Mouse (Mus musculus): Measurements from ENCODE around the gene Trpv2. TPM values are rescaled to one million over a fixed set of nuclear protein-coding genes. Genes with fewer than 3 reads are reported as not detected.

The Trpv2 gene
- polyA plus RNA-seq, 1 experiment from 2014 or later = 6.0 TPM

- Histone ChIP-seq H3K9ac (ENCODE audit: low read depth, low read length) (no peak overlapping the region), H3K27me3 (replicated peaks; ENCODE audit: control insufficient read depth, insufficient read depth, low read length) (no peaks in the 10 kb centered on the region), H3K4me3 (ENCODE audit: low read depth, low read length) (no peak overlapping the region), H3K4me1 (replicated peaks; ENCODE audit: control insufficient read depth, insufficient read depth, low read length) (peaks cover 10% of the 10 kb centered on the region; the same call in 1 of the 2 replicates), H3K4me2 (replicated peaks; ENCODE audit: low read depth) (no peak overlapping the region), H3K36me3 (ENCODE audit: control insufficient read depth, insufficient read depth) (peaks cover 11% of the 10 kb centered on the region; the same call in 1 of the 2 replicates), H3K9me3 (ENCODE audit: control insufficient read depth) (no peaks in the 10 kb centered on the region), H3K27ac (ENCODE audit: low read depth, low read length) (no peak overlapping the region)
- no peak for TF ChIP-seq CTCF (IDR thresholded peaks at IDR 0.05; ENCODE audit: low read depth)
- 77% methylated on average over 3 of the region's 3 CpGs for WGBS
- no peak for ATAC-seq
Measured at GRCm38 (mm10) chr11:62636840-62637221, 62.5 kb downstream of the Trpv2 start.

DNA sequence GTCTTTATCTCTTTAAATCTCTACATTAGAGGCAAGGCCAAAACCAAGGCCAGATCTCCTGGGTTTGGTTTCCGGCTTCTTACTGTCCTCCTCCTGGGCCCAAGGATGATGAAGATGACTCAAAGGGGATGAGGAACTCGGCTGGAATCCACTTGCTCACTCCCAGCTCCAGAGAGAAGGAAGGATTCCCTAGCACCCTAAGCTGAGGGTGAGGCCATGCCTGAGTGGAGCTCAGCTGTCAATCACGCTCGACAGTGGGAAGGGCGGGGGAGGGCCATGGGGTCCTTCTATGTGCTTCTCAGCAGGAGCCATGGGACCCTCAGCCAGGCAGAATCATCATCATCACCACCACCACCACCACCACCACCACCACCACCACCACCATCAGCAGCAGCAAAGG lies 63.1 kb downstream of the Trpv2 start:
- H3K36me3 ChIP-seq (ENCODE audit: control insufficient read depth, insufficient read depth) = peaks cover 11% of the 10 kb centered on the region; the same call in 1 of the 2 replicates
- no peak overlapping the region for H3K4me2 ChIP-seq (replicated peaks; ENCODE audit: low read depth)
- no peak overlapping the region for H3K9ac ChIP-seq (ENCODE audit: low read depth, low read length)
- H3K9me3 ChIP-seq (ENCODE audit: control insufficient read depth) = no peaks in the 10 kb centered on the region
- H3K4me3 ChIP-seq (ENCODE audit: low read depth, low read length) = no peak overlapping the region
- TF ChIP-seq CTCF (IDR thresholded peaks at IDR 0.05; ENCODE audit: low read depth) = no peak
- no peak for ATAC-seq
- H3K4me1 ChIP-seq (replicated peaks; ENCODE audit: control insufficient read depth, insufficient read depth, low read length) = peaks cover 12% of the 10 kb centered on the region; the same call in 1 of the 2 replicates
- H3K27me3 ChIP-seq (replicated peaks; ENCODE audit: control insufficient read depth, insufficient read depth, low read length) = no peaks in the 10 kb centered on the region
- 76% methylated on average over 5 of the region's 5 CpGs for WGBS
- no peak overlapping the region for H3K27ac ChIP-seq (ENCODE audit: low read depth, low read length)

GRCm38 (mm10) chr11:62637806-62638205 lies 63.5 kb downstream of the Trpv2 start:
- no peak overlapping the region for H3K4me2 ChIP-seq (replicated peaks; ENCODE audit: low read depth)
- 79% methylated on average over 6 of the region's 6 CpGs for WGBS
- H3K27ac ChIP-seq (ENCODE audit: low read depth, low read length) = no peak overlapping the region
- no peak overlapping the region for H3K4me3 ChIP-seq (ENCODE audit: low read depth, low read length)
- ATAC-seq = no peak
- TF ChIP-seq CTCF (IDR thresholded peaks at IDR 0.05; ENCODE audit: low read depth) = no peak
- no peaks in the 10 kb centered on the region for H3K27me3 ChIP-seq (replicated peaks; ENCODE audit: control insufficient read depth, insufficient read depth, low read length)
- H3K4me1 ChIP-seq (replicated peaks; ENCODE audit: control insufficient read depth, insufficient read depth, low read length) = peaks cover 16% of the 10 kb centered on the region; the same call in 1 of the 2 replicates
- H3K9me3 ChIP-seq (ENCODE audit: control insufficient read depth) = no peaks in the 10 kb centered on the region
- peaks cover 11% of the 10 kb centered on the region; the same call in 1 of the 2 replicates for H3K36me3 ChIP-seq (ENCODE audit: control insufficient read depth, insufficient read depth)
- no peak overlapping the region for H3K9ac ChIP-seq (ENCODE audit: low read depth, low read length)

- no peak overlapping the region for H3K4me3 ChIP-seq (ENCODE audit: low read depth, low read length)
- H3K36me3 ChIP-seq (ENCODE audit: control insufficient read depth, insufficient read depth) = peaks cover 11% of the 10 kb centered on the region; the same call in 1 of the 2 replicates
- no peaks in the 10 kb centered on the region for H3K27me3 ChIP-seq (replicated peaks; ENCODE audit: control insufficient read depth, insufficient read depth, low read length)
- ATAC-seq = no peak
- H3K9ac ChIP-seq (ENCODE audit: low read depth, low read length) = no peak overlapping the region
- H3K9me3 ChIP-seq (ENCODE audit: control insufficient read depth) = no peaks in the 10 kb centered on the region
- H3K4me1 ChIP-seq (replicated peaks; ENCODE audit: control insufficient read depth, insufficient read depth, low read length) = peaks cover 17% of the 10 kb centered on the region; the same call in 1 of the 2 replicates
- no peak for TF ChIP-seq CTCF (IDR thresholded peaks at IDR 0.05; ENCODE audit: low read depth)
- 84% methylated on average over 4 of the region's 4 CpGs for WGBS
- no peak overlapping the region for H3K4me2 ChIP-seq (replicated peaks; ENCODE audit: low read depth)
- no peak overlapping the region for H3K27ac ChIP-seq (ENCODE audit: low read depth, low read length)
Measured at GRCm38 (mm10) chr11:62638402-62638801, 64.1 kb downstream of the Trpv2 start.

GRCm38 (mm10) chr11:62640378-62640777 lies 66.1 kb downstream of the Trpv2 start:
- WGBS = 79% methylated on average over 3 of the region's 3 CpGs
- no peak for TF ChIP-seq CTCF (IDR thresholded peaks at IDR 0.05; ENCODE audit: low read depth)

DNA sequence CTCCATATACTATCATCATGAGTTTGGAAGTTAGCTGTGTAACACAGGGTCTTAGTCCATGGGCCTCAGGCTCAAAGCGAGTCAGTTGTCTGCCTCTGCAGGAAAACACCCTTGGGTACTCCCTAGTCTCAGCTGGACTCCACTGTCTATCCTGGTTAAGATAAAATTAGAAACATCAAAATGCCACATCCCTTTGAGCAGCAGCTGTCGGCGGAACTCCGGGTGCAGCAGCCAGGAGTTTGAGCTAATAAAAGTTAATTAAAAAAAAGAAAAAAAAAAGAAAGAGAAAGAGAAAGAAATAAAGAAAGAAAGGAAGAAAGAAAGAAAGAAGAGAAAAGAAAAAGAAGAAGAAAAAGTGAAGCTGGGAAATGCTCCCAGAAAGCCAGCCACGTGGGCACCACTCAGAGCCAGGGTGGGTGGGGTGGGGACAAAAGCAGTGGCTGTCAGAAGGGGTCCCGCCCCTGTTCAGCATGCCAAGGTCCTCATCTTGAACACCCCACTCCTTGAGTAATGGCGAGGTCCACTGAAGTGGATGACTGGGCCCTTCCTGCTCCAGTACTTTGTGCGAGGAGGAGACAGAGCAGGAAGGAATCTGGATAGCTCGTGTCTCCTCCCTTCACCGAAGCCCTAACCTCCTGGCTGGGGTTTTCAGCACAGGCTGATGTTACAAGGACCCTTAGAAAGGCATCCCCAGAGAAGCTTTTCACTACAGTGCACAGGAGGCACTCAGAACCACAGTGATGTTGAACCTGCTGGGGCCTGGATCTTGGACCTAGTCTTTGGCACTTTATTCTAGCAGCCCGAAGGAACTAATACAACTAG lies 67.9 kb downstream of the Trpv2 start:
- Histone ChIP-seq H3K9me3 (ENCODE audit: control insufficient read depth) (no peaks in the 10 kb centered on the region), H3K27me3 (replicated peaks; ENCODE audit: control insufficient read depth, insufficient read depth, low read length) (no peaks in the 10 kb centered on the region), H3K9ac (ENCODE audit: low read depth, low read length) (peak overlapping the region; percentile 11; the same call in 1 of the 2 replicates), H3K4me2 (replicated peaks; ENCODE audit: low read depth) (no peak overlapping the region), H3K27ac (ENCODE audit: low read depth, low read length) (peak overlapping the region; percentile 74; the same call in 1 of the 2 replicates), H3K4me1 (replicated peaks; ENCODE audit: control insufficient read depth, insufficient read depth, low read length) (peaks cover 30% of the 10 kb centered on the region), H3K36me3 (ENCODE audit: control insufficient read depth, insufficient read depth) (peaks cover 14% of the 10 kb centered on the region; the same call in 1 of the 2 replicates), H3K4me3 (ENCODE audit: low read depth, low read length) (no peak overlapping the region)
- ATAC-seq = no peak
- no peak for TF ChIP-seq CTCF (IDR thresholded peaks at IDR 0.05; ENCODE audit: low read depth)
- 37% methylated on average over 11 of the region's 11 CpGs for WGBS

More at GRCm38 (mm10) chr11:62640378-62640777, 66.1 kb downstream of the Trpv2 start:
- no peak overlapping the region for H3K27ac ChIP-seq (ENCODE audit: low read depth, low read length)
- no peaks in the 10 kb centered on the region for H3K27me3 ChIP-seq (replicated peaks; ENCODE audit: control insufficient read depth, insufficient read depth, low read length)
- no peak overlapping the region for H3K9ac ChIP-seq (ENCODE audit: low read depth, low read length)
- H3K4me3 ChIP-seq (ENCODE audit: low read depth, low read length) = no peak overlapping the region
- H3K4me1 ChIP-seq (replicated peaks; ENCODE audit: control insufficient read depth, insufficient read depth, low read length) = peaks cover 22% of the 10 kb centered on the region
- no peak for ATAC-seq
- H3K36me3 ChIP-seq (ENCODE audit: control insufficient read depth, insufficient read depth) = peaks cover 14% of the 10 kb centered on the region; the same call in 1 of the 2 replicates
- no peak overlapping the region for H3K4me2 ChIP-seq (replicated peaks; ENCODE audit: low read depth)
- no peaks in the 10 kb centered on the region for H3K9me3 ChIP-seq (ENCODE audit: control insufficient read depth)

Data from intestine, postnatal 0 days (tissue).